Mouse (Mus musculus) liver, embryonic 15.5 days (tissue): ENCODE results near the gene Ccdc91. TPM values are rescaled to one million over a fixed set of nuclear protein-coding genes. Genes with fewer than 3 reads are reported as not detected.

ENCODE experiments used
- ATAC-seq: fragments of 200-750 bp; cut with Nextera tagmentation; 2 replicates; pipeline ENCODE4 v1.8.0; 2017; ENCODE audit warnings: moderate number of reproducible peaks, mild to moderate bottlenecking, moderate library complexity; ENCODE audit not compliant: insufficient read depth
- H3K27ac ChIP-seq: fragments of 300-500 bp; sonication (generic); replicated peaks from 2 replicates; pipeline ENCODE4 v1.5.1; 2015; ENCODE audit warnings: mild to moderate bottlenecking, inconsistent platforms
- H3K27me3 ChIP-seq: fragments of 300-500 bp; sonication (generic); 2 replicates; pipeline ENCODE4 v1.6.1; 2015; ENCODE audit warnings: mild to moderate bottlenecking, inconsistent platforms
- H3K36me3 ChIP-seq: fragments of 300-500 bp; sonication (generic); replicated peaks from 2 replicates; pipeline ENCODE4 v1.6.1; 2015; ENCODE audit warnings: moderate library complexity, mild to moderate bottlenecking, inconsistent platforms
- H3K4me1 ChIP-seq: fragments of 300-500 bp; sonication (generic); replicated peaks from 2 replicates; pipeline ENCODE4 v1.6.1; 2015; ENCODE audit warnings: inconsistent platforms
- H3K4me2 ChIP-seq: fragments of 300-500 bp; sonication (generic); 2 replicates; pipeline ENCODE4 v1.6.1; 2015; ENCODE audit warnings: moderate library complexity, mild to moderate bottlenecking, inconsistent platforms
- H3K4me3 ChIP-seq: fragments of 300-500 bp; sonication (generic); replicated peaks from 2 replicates; pipeline ENCODE4 v1.5.1; 2015; ENCODE audit warnings: mild to moderate bottlenecking, inconsistent platforms
- H3K9ac ChIP-seq: fragments of 300-500 bp; sonication (generic); 2 replicates; pipeline ENCODE4 v1.6.1; 2015; ENCODE audit warnings: moderate library complexity, mild to moderate bottlenecking, inconsistent platforms
- H3K9me3 ChIP-seq: fragments of 300-500 bp; sonication (generic); replicated peaks from 2 replicates; pipeline ENCODE4 v1.6.1; 2016; ENCODE audit warnings: inconsistent platforms
- WGBS: fragments of 180-500 bp; shearing (Covaris S2); methylation state at CpG from one replicate; pipeline ENCODE4 v1.1.7; 2015; ENCODE audit warnings: mixed read lengths; ENCODE audit not compliant: insufficient replicate concordance; 5-methylcytosine and 5-hydroxymethylcytosine counted together
- polyA plus RNA-seq: library from polyadenylated mRNA; unstranded; fragments of >200 nt; fragmentation: Nextera tagmentation; extraction: Ambion mirVana; gene quantifications from 2 replicates; pipeline ENCODE4 v1.2.1, GENCODE M21; 2015

Gene Ccdc91
- polyA plus RNA-seq: 5.5 and 5.6 TPM in 2 replicates

- Histone ChIP-seq H3K9me3 (no peaks in the 10 kb centered on the region), H3K27me3 (no peaks in the 10 kb centered on the region), H3K4me2 (peak within 1 kb of the TSS; percentile 74), H3K4me3 (peak within 1 kb of the TSS; percentile 65), H3K4me1 (peaks cover 7% of the 10 kb centered on the region; the same call in 1 of the 2 replicates), H3K36me3 (no peaks in the 10 kb centered on the region), H3K9ac (peak within 1 kb of the TSS; percentile 39; the same call in 1 of the 2 replicates), H3K27ac (peak within 1 kb of the TSS; percentile 54; the same call in 1 of the 2 replicates)
- under 1% methylated on average over 78 of the region's 78 CpGs for WGBS
- peak; percentile 93 for ATAC-seq
Measured at GRCm38 (mm10) chr6:147475727-147476613, at the start of gene Ccdc91. Gene Ccdc91 (plus strand): TSS chr6:147475828.

- no peak for ATAC-seq
- Histone ChIP-seq H3K4me1 (no peaks in the 10 kb centered on the region), H3K27ac (no peak overlapping the region), H3K36me3 (no peaks in the 10 kb centered on the region), H3K9ac (no peak overlapping the region), H3K4me3 (no peak overlapping the region), H3K9me3 (no peaks in the 10 kb centered on the region), H3K27me3 (no peaks in the 10 kb centered on the region), H3K4me2 (no peak overlapping the region)
- 74% methylated on average over 11 of the region's 11 CpGs for WGBS
Measured at GRCm38 (mm10) chr6:147426927-147427487, 48.6 kb upstream of the Ccdc91 start.

GRCm38 (mm10) chr6:147455775-147456174 lies 19.9 kb upstream of the Ccdc91 start:
- no peak overlapping the region for H3K4me3 ChIP-seq
- no peaks in the 10 kb centered on the region for H3K4me1 ChIP-seq
- no peaks in the 10 kb centered on the region for H3K36me3 ChIP-seq
- H3K27me3 ChIP-seq: no peaks in the 10 kb centered on the region
- 78% methylated on average over 5 of the region's 5 CpGs for WGBS
- no peak for ATAC-seq
- no peak overlapping the region for H3K9ac ChIP-seq
- H3K4me2 ChIP-seq: no peak overlapping the region
- H3K27ac ChIP-seq: no peak overlapping the region
- H3K9me3 ChIP-seq: no peaks in the 10 kb centered on the region

GRCm38 (mm10) chr6:147458637-147459301 lies 16.9 kb upstream of the Ccdc91 start:
- 70% methylated on average over 11 of the region's 11 CpGs for WGBS
- no peak for ATAC-seq
- Histone ChIP-seq H3K4me2 (no peak overlapping the region), H3K4me1 (no peaks in the 10 kb centered on the region), H3K9me3 (no peaks in the 10 kb centered on the region), H3K27me3 (no peaks in the 10 kb centered on the region), H3K4me3 (no peak overlapping the region), H3K27ac (no peak overlapping the region), H3K36me3 (no peaks in the 10 kb centered on the region), H3K9ac (no peak overlapping the region)

- H3K27ac ChIP-seq: no peak overlapping the region
- H3K4me3 ChIP-seq: no peak overlapping the region
- no peaks in the 10 kb centered on the region for H3K4me1 ChIP-seq
- WGBS: 58% methylated on average over 5 of the region's 5 CpGs
- H3K9ac ChIP-seq: no peak overlapping the region
- no peak overlapping the region for H3K4me2 ChIP-seq
- no peaks in the 10 kb centered on the region for H3K27me3 ChIP-seq
- no peaks in the 10 kb centered on the region for H3K9me3 ChIP-seq
- H3K36me3 ChIP-seq: no peaks in the 10 kb centered on the region
- ATAC-seq: no peak
Measured at GRCm38 (mm10) chr6:147470016-147470415, 5.6 kb upstream of the Ccdc91 start.

GRCm38 (mm10) chr6:147481141-147481540 lies 5.5 kb downstream of the Ccdc91 start:
- Histone ChIP-seq H3K27ac (no peak overlapping the region), H3K4me1 (peaks cover 7% of the 10 kb centered on the region; the same call in 1 of the 2 replicates), H3K36me3 (no peaks in the 10 kb centered on the region), H3K9ac (no peak overlapping the region), H3K27me3 (no peaks in the 10 kb centered on the region), H3K4me2 (no peak overlapping the region), H3K4me3 (no peak overlapping the region), H3K9me3 (no peaks in the 10 kb centered on the region)
- no peak for ATAC-seq
- 67% methylated on average over 5 of the region's 5 CpGs for WGBS

GRCm38 (mm10) chr6:147490120-147490519 lies 14.5 kb downstream of the Ccdc91 start:
- Histone ChIP-seq H3K9ac (no peak overlapping the region), H3K36me3 (no peaks in the 10 kb centered on the region), H3K4me1 (no peaks in the 10 kb centered on the region), H3K4me2 (no peak overlapping the region), H3K27me3 (no peaks in the 10 kb centered on the region), H3K9me3 (no peaks in the 10 kb centered on the region), H3K4me3 (no peak overlapping the region), H3K27ac (no peak overlapping the region)
- no peak for ATAC-seq
- 82% methylated on average over 3 of the region's 3 CpGs for WGBS

- 75% methylated on average over 4 of the region's 4 CpGs for WGBS
- Histone ChIP-seq H3K27ac (no peak overlapping the region), H3K4me1 (no peaks in the 10 kb centered on the region), H3K9ac (no peak overlapping the region), H3K36me3 (no peaks in the 10 kb centered on the region), H3K27me3 (no peaks in the 10 kb centered on the region), H3K4me3 (no peak overlapping the region), H3K4me2 (no peak overlapping the region), H3K9me3 (no peaks in the 10 kb centered on the region)
- ATAC-seq: no peak
Measured at GRCm38 (mm10) chr6:147492551-147492950, 16.9 kb downstream of the Ccdc91 start.

- ATAC-seq: no peak
Measured at GRCm38 (mm10) chr6:147501439-147501838, 25.8 kb downstream of the Ccdc91 start.

GRCm38 (mm10) chr6:147506074-147506473 lies 30.4 kb downstream of the Ccdc91 start:
- Histone ChIP-seq H3K36me3 (no peaks in the 10 kb centered on the region), H3K9ac (no peak overlapping the region), H3K27me3 (no peaks in the 10 kb centered on the region), H3K4me2 (no peak overlapping the region), H3K9me3 (no peaks in the 10 kb centered on the region), H3K4me3 (no peak overlapping the region), H3K4me1 (no peaks in the 10 kb centered on the region), H3K27ac (no peak overlapping the region)
- 61% methylated on average over 9 of the region's 9 CpGs for WGBS
- no peak for ATAC-seq

More at GRCm38 (mm10) chr6:147501439-147501838, 25.8 kb downstream of the Ccdc91 start:
- no peaks in the 10 kb centered on the region for H3K27me3 ChIP-seq
- H3K9me3 ChIP-seq: no peaks in the 10 kb centered on the region
- H3K36me3 ChIP-seq: no peaks in the 10 kb centered on the region
- H3K4me2 ChIP-seq: no peak overlapping the region
- no peaks in the 10 kb centered on the region for H3K4me1 ChIP-seq
- H3K4me3 ChIP-seq: no peak overlapping the region
- WGBS: 77% methylated on average over 3 of the region's 3 CpGs
- H3K27ac ChIP-seq: no peak overlapping the region
- H3K9ac ChIP-seq: no peak overlapping the region

GRCm38 (mm10) chr6:147506496-147506895 lies 30.9 kb downstream of the Ccdc91 start:
- H3K4me1 ChIP-seq: no peaks in the 10 kb centered on the region
- H3K4me3 ChIP-seq: no peak overlapping the region
- H3K36me3 ChIP-seq: no peaks in the 10 kb centered on the region
- no peak for ATAC-seq
- H3K4me2 ChIP-seq: no peak overlapping the region
- H3K9ac ChIP-seq: no peak overlapping the region
- no peak overlapping the region for H3K27ac ChIP-seq
- H3K27me3 ChIP-seq: no peaks in the 10 kb centered on the region
- no peaks in the 10 kb centered on the region for H3K9me3 ChIP-seq
- 78% methylated on average over 10 of the region's 10 CpGs for WGBS
